Mouse (Mus musculus): ENCODE results near the gene Cdkn2aipnl. TPM values are rescaled to one million over a fixed set of nuclear protein-coding genes. Genes with fewer than 3 reads are reported as not detected.

The Cdkn2aipnl gene
- polyA plus RNA-seq, 1 experiment from 2014 or later, result 87.0 TPM

GRCm38 (mm10) chr11:52018217-52018616 is 50.8 kb downstream of the Cdkn2aipnl start:
- WGBS, result 73% methylated on average over 9 of the region's 9 CpGs
- ATAC-seq, result no peak

More at GRCm38 (mm10) chr11:52018217-52018616, 50.8 kb downstream of the Cdkn2aipnl start:
- Histone ChIP-seq H3K36me3 (ENCODE audit: control insufficient read depth, insufficient read depth, low read length) (no peaks in the 10 kb centered on the region), H3K27me3 (replicated peaks; ENCODE audit: control insufficient read depth, insufficient read depth, low read length) (no peaks in the 10 kb centered on the region), H3K4me2 (ENCODE audit: low read depth, low read length) (no peak overlapping the region), H3K4me3 (ENCODE audit: low read length) (no peak overlapping the region), H3K9me3 (ENCODE audit: control insufficient read depth, low read length) (no peaks in the 10 kb centered on the region), H3K4me1 (ENCODE audit: control insufficient read depth, insufficient read depth, low read length) (no peaks in the 10 kb centered on the region), H3K27ac (ENCODE audit: low read length) (no peak overlapping the region), H3K9ac (ENCODE audit: low read depth, low read length) (no peak overlapping the region)

Other genes with a start within 250 kb of the Cdkn2aipnl start
- 21.2 and 27.6 TPM in 2 replicates for gene Sec24a, start 204.0 kb upstream of the Cdkn2aipnl start, polyA plus RNA-seq (2015; fragmentation: Nextera tagmentation; extraction: Ambion mirVana)
- gene Sar1b, start 204.0 kb upstream of the Cdkn2aipnl start, polyA plus RNA-seq (2015; fragmentation: Nextera tagmentation; extraction: Ambion mirVana), result 218 and 226 TPM in 2 replicates
- gene Jade2, start 110.0 kb upstream of the Cdkn2aipnl start, polyA plus RNA-seq (2015; fragmentation: Nextera tagmentation; extraction: Ambion mirVana), result 1.3 and 1.5 TPM in 2 replicates
- gene Ube2b, start 33.1 kb downstream of the Cdkn2aipnl start, polyA plus RNA-seq (2015; fragmentation: Nextera tagmentation; extraction: Ambion mirVana), result 185 and 201 TPM in 2 replicates
- gene Cdkl3, start 36.6 kb downstream of the Cdkn2aipnl start, polyA plus RNA-seq (2015; fragmentation: Nextera tagmentation; extraction: Ambion mirVana), result 4.2 and 6.0 TPM in 2 replicates
- 20.2 and 51.9 TPM in 2 replicates for gene Ppp2ca, start 131.0 kb downstream of the Cdkn2aipnl start, polyA plus RNA-seq (2015; fragmentation: Nextera tagmentation; extraction: Ambion mirVana)
- not detected in 2 replicates for gene Olfr1373, start 177.9 kb downstream of the Cdkn2aipnl start, polyA plus RNA-seq (2015; fragmentation: Nextera tagmentation; extraction: Ambion mirVana)
- gene Olfr1371, start 246.3 kb downstream of the Cdkn2aipnl start, polyA plus RNA-seq (2015; fragmentation: Nextera tagmentation; extraction: Ambion mirVana), result not detected in 2 replicates

Measured in intestine, embryonic 16.5 days (tissue).